Mouse (Mus musculus): ENCODE data around the gene Acrbp. TPM values are rescaled to one million over a fixed set of nuclear protein-coding genes. Genes with fewer than 3 reads are reported as not detected.
"Not testable (repeated sequence)": the region's sequence is repeated elsewhere in the genome, so short reads cannot be mapped to it uniquely, and the experiment has no call there.

Gene Acrbp
- total and polyA plus RNA-seq, 2 experiments: 4.1 to 6.6 TPM

GRCm38 (mm10) chr6:125009181-125010073 lies 40.1 kb upstream of the Acrbp start:
- Histone ChIP-seq H3K36me3 (ENCODE audit: control insufficient read depth, insufficient read depth, low read length) (peaks cover 5% of the 10 kb centered on the region; the same call in 1 of the 2 replicates), H3K4me3 (ENCODE audit: insufficient read depth, low read depth, low read length) (peak overlapping the region; percentile 91), H3K79me2 (ENCODE audit: control insufficient read depth, insufficient read depth, low read length) (peaks cover 24% of the 10 kb centered on the region; the same call in 1 of the 2 replicates), H3K9ac (ENCODE audit: low read depth, low read length) (peak overlapping the region; percentile 99), H3K27ac (replicated peaks; ENCODE audit: insufficient read depth, low read depth, low read length) (peak overlapping the region; percentile 91), H3K4me1 (ENCODE audit: control insufficient read depth, insufficient read depth, low read length) (peaks cover 10% of the 10 kb centered on the region), H3K27me3 (ENCODE audit: control insufficient read depth, insufficient read depth, low read length) (no peaks in the 10 kb centered on the region)
- TF ChIP-seq POLR2A (IDR thresholded peaks at IDR 0.05; ENCODE audit: extremely low read depth, insufficient read depth, low read length) (peak; percentile 33; the same call in 1 of the 2 replicates), CTCF (IDR thresholded peaks at IDR 0.05; ENCODE audit: low read depth, low read length) (no peak)
- 2% methylated on average over 31 of the region's 78 CpGs for WGBS
- peak; percentile 59 for DNase-seq (ENCODE audit: extremely low read depth, low read depth, low spot score)

- Histone ChIP-seq H3K36me3 (ENCODE audit: control insufficient read depth, insufficient read depth, low read length) (peaks cover 35% of the 10 kb centered on the region), H3K79me2 (ENCODE audit: control insufficient read depth, insufficient read depth, low read length) (peaks cover 26% of the 10 kb centered on the region; the same call in 1 of the 2 replicates), H3K4me1 (ENCODE audit: control insufficient read depth, insufficient read depth, low read length) (no peaks in the 10 kb centered on the region), H3K27ac (replicated peaks; ENCODE audit: insufficient read depth, low read depth, low read length) (no peak overlapping the region), H3K4me3 (ENCODE audit: insufficient read depth, low read depth, low read length) (no peak overlapping the region), H3K9ac (ENCODE audit: low read depth, low read length) (no peak overlapping the region), H3K27me3 (ENCODE audit: control insufficient read depth, insufficient read depth, low read length) (no peaks in the 10 kb centered on the region)
- WGBS: 97% methylated on average over 3 of the region's 3 CpGs
- no peak for TF ChIP-seq CTCF (IDR thresholded peaks at IDR 0.05; ENCODE audit: low read depth, low read length)
- TF ChIP-seq POLR2A (IDR thresholded peaks at IDR 0.05; ENCODE audit: extremely low read depth, insufficient read depth, low read length): no peak
- DNase-seq (ENCODE audit: extremely low read depth, low read depth, low spot score): no peak
Measured at GRCm38 (mm10) chr6:125017682-125018081, 31.8 kb upstream of the Acrbp start.

GRCm38 (mm10) chr6:125030532-125030931 lies 19.0 kb upstream of the Acrbp start:
- not testable (repeated sequence) for H3K79me2 ChIP-seq (ENCODE audit: control insufficient read depth, insufficient read depth, low read length); H3K4me3 ChIP-seq (ENCODE audit: insufficient read depth, low read depth, low read length); H3K4me1 ChIP-seq (ENCODE audit: control insufficient read depth, insufficient read depth, low read length); H3K27ac ChIP-seq (replicated peaks; ENCODE audit: insufficient read depth, low read depth, low read length); DNase-seq (ENCODE audit: extremely low read depth, low read depth, low spot score); H3K27me3 ChIP-seq (ENCODE audit: control insufficient read depth, insufficient read depth, low read length); H3K9ac ChIP-seq (ENCODE audit: low read depth, low read length)
- H3K36me3 ChIP-seq (ENCODE audit: control insufficient read depth, insufficient read depth, low read length): peaks cover 60% of the 10 kb centered on the region
- peak; percentile 97 for TF ChIP-seq CTCF (IDR thresholded peaks at IDR 0.05; ENCODE audit: low read depth, low read length)
- 52% methylated on average over 8 of the region's 9 CpGs for WGBS

- 88% methylated on average over 16 of the region's 16 CpGs for WGBS
Measured at GRCm38 (mm10) chr6:125031604-125032003, 17.9 kb upstream of the Acrbp start.

GRCm38 (mm10) chr6:125038666-125039065 lies 10.8 kb upstream of the Acrbp start:
- Histone ChIP-seq H3K79me2 (ENCODE audit: control insufficient read depth, insufficient read depth, low read length) (peaks cover 3% of the 10 kb centered on the region; the same call in 1 of the 2 replicates), H3K36me3 (ENCODE audit: control insufficient read depth, insufficient read depth, low read length) (peaks cover 22% of the 10 kb centered on the region), H3K4me3 (ENCODE audit: insufficient read depth, low read depth, low read length) (peak overlapping the region; percentile 48; the same call in 1 of the 2 replicates), H3K27ac (replicated peaks; ENCODE audit: insufficient read depth, low read depth, low read length) (no peak overlapping the region), H3K27me3 (ENCODE audit: control insufficient read depth, insufficient read depth, low read length) (no peaks in the 10 kb centered on the region), H3K4me1 (ENCODE audit: control insufficient read depth, insufficient read depth, low read length) (peaks cover 6% of the 10 kb centered on the region), H3K9ac (ENCODE audit: low read depth, low read length) (no peak overlapping the region)
- WGBS: 81% methylated on average over 4 of the region's 4 CpGs
- no peak for TF ChIP-seq POLR2A (IDR thresholded peaks at IDR 0.05; ENCODE audit: extremely low read depth, insufficient read depth, low read length)
- TF ChIP-seq CTCF (IDR thresholded peaks at IDR 0.05; ENCODE audit: low read depth, low read length): no peak
- no peak for DNase-seq (ENCODE audit: extremely low read depth, low read depth, low spot score)

More at GRCm38 (mm10) chr6:125031604-125032003, 17.9 kb upstream of the Acrbp start:
- DNase-seq (ENCODE audit: extremely low read depth, low read depth, low spot score): no peak
- Histone ChIP-seq H3K27me3 (ENCODE audit: control insufficient read depth, insufficient read depth, low read length) (no peaks in the 10 kb centered on the region), H3K4me1 (ENCODE audit: control insufficient read depth, insufficient read depth, low read length) (no peaks in the 10 kb centered on the region), H3K79me2 (ENCODE audit: control insufficient read depth, insufficient read depth, low read length) (no peaks in the 10 kb centered on the region), H3K36me3 (ENCODE audit: control insufficient read depth, insufficient read depth, low read length) (peaks cover 59% of the 10 kb centered on the region), H3K27ac (replicated peaks; ENCODE audit: insufficient read depth, low read depth, low read length) (no peak overlapping the region), H3K9ac (ENCODE audit: low read depth, low read length) (no peak overlapping the region), H3K4me3 (ENCODE audit: insufficient read depth, low read depth, low read length) (no peak overlapping the region)
- no peak for TF ChIP-seq CTCF (IDR thresholded peaks at IDR 0.05; ENCODE audit: low read depth, low read length)
- no peak for TF ChIP-seq POLR2A (IDR thresholded peaks at IDR 0.05; ENCODE audit: extremely low read depth, insufficient read depth, low read length)

GRCm38 (mm10) chr6:125039131-125039530 lies 10.4 kb upstream of the Acrbp start:
- TF ChIP-seq CTCF (IDR thresholded peaks at IDR 0.05; ENCODE audit: low read depth, low read length) (no peak), POLR2A (IDR thresholded peaks at IDR 0.05; ENCODE audit: extremely low read depth, insufficient read depth, low read length) (no peak)
- Histone ChIP-seq H3K9ac (ENCODE audit: low read depth, low read length) (peak overlapping the region; percentile 26; the same call in 1 of the 2 replicates), H3K4me1 (ENCODE audit: control insufficient read depth, insufficient read depth, low read length) (peaks cover 6% of the 10 kb centered on the region), H3K36me3 (ENCODE audit: control insufficient read depth, insufficient read depth, low read length) (peaks cover 20% of the 10 kb centered on the region), H3K4me3 (ENCODE audit: insufficient read depth, low read depth, low read length) (peak overlapping the region; percentile 48), H3K27ac (replicated peaks; ENCODE audit: insufficient read depth, low read depth, low read length) (peak overlapping the region; percentile 27), H3K79me2 (ENCODE audit: control insufficient read depth, insufficient read depth, low read length) (peaks cover 3% of the 10 kb centered on the region; the same call in 1 of the 2 replicates), H3K27me3 (ENCODE audit: control insufficient read depth, insufficient read depth, low read length) (no peaks in the 10 kb centered on the region)
- no peak for DNase-seq (ENCODE audit: extremely low read depth, low read depth, low spot score)
- WGBS: 7% methylated on average over 8 of the region's 8 CpGs
